Mouse (Mus musculus): ENCODE results near the gene Stx8. TPM values are rescaled to one million over a fixed set of nuclear protein-coding genes. Genes with fewer than 3 reads are reported as not detected.

The Stx8 gene
- total and polyA plus RNA-seq, 2 experiments = 3.5 to 12.9 TPM

DNA sequence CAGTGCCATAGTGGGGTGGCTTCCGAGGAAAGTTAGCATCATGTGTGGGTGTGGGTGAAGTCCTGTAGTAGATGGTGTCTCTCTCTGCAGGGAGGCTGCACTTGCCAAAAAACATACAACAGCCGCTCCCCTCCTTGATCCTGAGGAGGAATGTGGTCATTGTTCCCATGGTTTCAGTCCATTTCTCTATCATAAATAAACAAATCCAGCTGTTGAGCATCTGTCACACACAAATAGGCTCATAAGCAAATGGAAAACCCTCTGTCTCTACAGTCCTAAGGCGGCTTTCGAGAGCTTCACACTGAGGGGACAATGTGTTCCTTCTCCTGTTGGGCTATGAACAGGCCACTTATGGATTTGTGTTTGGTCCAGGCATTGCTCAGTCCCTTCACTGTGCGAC, 56.9 kb downstream of the Stx8 start:
- Histone ChIP-seq H3K36me3 (ENCODE audit: control insufficient read depth, insufficient read depth, low read length) (peaks cover 5% of the 10 kb centered on the region; the same call in 1 of the 2 replicates), H3K4me1 (ENCODE audit: control insufficient read depth, insufficient read depth, low read length) (no peaks in the 10 kb centered on the region), H3K27ac (replicated peaks; ENCODE audit: insufficient read depth, low read depth, low read length) (no peak overlapping the region), H3K9ac (ENCODE audit: low read depth, low read length) (no peak overlapping the region), H3K4me3 (ENCODE audit: insufficient read depth, low read depth, low read length) (no peak overlapping the region), H3K27me3 (ENCODE audit: control insufficient read depth, insufficient read depth, low read length) (no peaks in the 10 kb centered on the region), H3K79me2 (ENCODE audit: control insufficient read depth, insufficient read depth, low read length) (no peaks in the 10 kb centered on the region)
- peak; percentile 23 for DNase-seq (ENCODE audit: extremely low read depth, low read depth, low spot score)
- 85% methylated on average over 5 of the region's 5 CpGs for WGBS
- TF ChIP-seq POLR2A (IDR thresholded peaks at IDR 0.05; ENCODE audit: extremely low read depth, insufficient read depth, low read length) (no peak), CTCF (IDR thresholded peaks at IDR 0.05; ENCODE audit: low read depth, low read length) (no peak)

DNA sequence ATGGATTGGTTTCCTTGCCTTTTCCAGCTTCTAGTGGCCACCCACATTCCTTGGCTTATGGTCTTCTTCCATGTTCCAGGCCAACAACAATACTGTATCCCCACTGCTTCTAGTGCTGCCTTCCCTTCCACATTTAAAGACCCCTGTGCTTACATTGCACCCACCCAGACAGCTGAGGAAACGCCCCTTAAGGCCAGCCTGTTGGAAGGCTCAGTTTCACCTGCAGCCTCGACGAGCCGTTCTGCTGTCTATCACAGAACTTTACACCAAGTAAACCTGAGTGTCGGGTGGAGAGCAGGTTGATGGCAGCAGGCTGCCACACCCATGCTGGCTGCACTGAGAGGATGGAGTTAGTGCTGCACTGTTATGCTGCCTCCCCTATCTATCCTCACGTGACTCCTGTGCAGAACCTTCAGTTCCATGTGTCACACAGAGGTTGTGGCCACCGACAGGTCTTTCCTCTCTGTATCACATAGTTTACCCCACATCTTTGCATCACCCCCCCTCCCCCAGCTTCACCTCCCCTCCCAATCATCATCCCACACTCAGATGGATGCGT, 57.9 kb downstream of the Stx8 start:
- Histone ChIP-seq H3K79me2 (ENCODE audit: control insufficient read depth, insufficient read depth, low read length) (no peaks in the 10 kb centered on the region), H3K4me3 (ENCODE audit: insufficient read depth, low read depth, low read length) (no peak overlapping the region), H3K27me3 (ENCODE audit: control insufficient read depth, insufficient read depth, low read length) (no peaks in the 10 kb centered on the region), H3K4me1 (ENCODE audit: control insufficient read depth, insufficient read depth, low read length) (no peaks in the 10 kb centered on the region), H3K36me3 (ENCODE audit: control insufficient read depth, insufficient read depth, low read length) (peaks cover 2% of the 10 kb centered on the region; the same call in 1 of the 2 replicates), H3K9ac (ENCODE audit: low read depth, low read length) (no peak overlapping the region), H3K27ac (replicated peaks; ENCODE audit: insufficient read depth, low read depth, low read length) (no peak overlapping the region)
- DNase-seq (ENCODE audit: extremely low read depth, low read depth, low spot score) = no peak
- TF ChIP-seq POLR2A (IDR thresholded peaks at IDR 0.05; ENCODE audit: extremely low read depth, insufficient read depth, low read length) (no peak), CTCF (IDR thresholded peaks at IDR 0.05; ENCODE audit: low read depth, low read length) (no peak)
- 85% methylated on average over 8 of the region's 8 CpGs for WGBS

DNA sequence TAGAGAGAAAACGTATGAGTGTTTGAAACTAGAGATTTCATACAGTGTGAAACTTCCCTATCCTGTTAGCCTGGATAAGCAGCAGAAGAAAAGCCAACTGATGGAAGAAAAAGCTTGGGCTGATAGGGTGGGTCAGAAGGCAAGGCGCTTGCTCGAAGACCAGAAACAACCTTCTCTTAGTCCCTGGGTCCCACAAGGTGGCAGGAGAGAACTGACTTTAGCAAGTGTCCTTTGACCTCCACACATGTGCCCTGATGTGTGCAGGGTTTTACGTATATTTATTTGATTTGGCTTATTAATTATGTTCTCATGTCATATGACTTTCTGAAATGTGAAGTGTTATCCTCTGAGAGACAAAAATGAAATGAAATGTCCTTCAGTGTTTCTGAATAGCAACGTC, 60.6 kb downstream of the Stx8 start:
- no peak overlapping the region for H3K4me3 ChIP-seq (ENCODE audit: insufficient read depth, low read depth, low read length)
- peaks cover 2% of the 10 kb centered on the region; the same call in 1 of the 2 replicates for H3K36me3 ChIP-seq (ENCODE audit: control insufficient read depth, insufficient read depth, low read length)
- no peaks in the 10 kb centered on the region for H3K4me1 ChIP-seq (ENCODE audit: control insufficient read depth, insufficient read depth, low read length)
- no peaks in the 10 kb centered on the region for H3K79me2 ChIP-seq (ENCODE audit: control insufficient read depth, insufficient read depth, low read length)
- no peak overlapping the region for H3K27ac ChIP-seq (replicated peaks; ENCODE audit: insufficient read depth, low read depth, low read length)
- H3K9ac ChIP-seq (ENCODE audit: low read depth, low read length) = no peak overlapping the region
- WGBS = 91% methylated on average over 5 of the region's 5 CpGs
- TF ChIP-seq POLR2A (IDR thresholded peaks at IDR 0.05; ENCODE audit: extremely low read depth, insufficient read depth, low read length) = no peak
- no peaks in the 10 kb centered on the region for H3K27me3 ChIP-seq (ENCODE audit: control insufficient read depth, insufficient read depth, low read length)
- no peak for DNase-seq (ENCODE audit: extremely low read depth, low read depth, low spot score)

DNA sequence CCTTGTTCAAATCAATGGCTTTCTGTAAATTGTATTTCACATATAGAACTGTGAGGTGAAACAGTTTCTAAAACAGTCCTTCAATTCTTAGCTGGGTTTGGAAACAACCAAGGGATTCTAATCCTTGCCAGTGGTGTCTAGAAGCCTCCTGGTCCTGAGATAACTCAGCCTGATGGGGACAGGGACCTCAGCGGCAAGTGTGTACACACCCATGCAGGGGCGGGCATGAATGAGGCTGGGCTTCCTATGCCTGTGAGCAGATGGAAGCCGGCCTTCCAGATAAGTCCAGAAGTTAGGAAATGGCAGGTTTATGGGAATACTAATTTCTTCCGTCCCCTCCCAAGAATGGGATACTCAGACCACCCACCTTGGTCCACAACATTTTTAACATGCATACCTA, 63.1 kb downstream of the Stx8 start:
- WGBS = 82% methylated on average over 4 of the region's 4 CpGs
- H3K4me3 ChIP-seq (ENCODE audit: insufficient read depth, low read depth, low read length) = no peak overlapping the region
- H3K4me1 ChIP-seq (ENCODE audit: control insufficient read depth, insufficient read depth, low read length) = no peaks in the 10 kb centered on the region
- H3K79me2 ChIP-seq (ENCODE audit: control insufficient read depth, insufficient read depth, low read length) = no peaks in the 10 kb centered on the region
- H3K9ac ChIP-seq (ENCODE audit: low read depth, low read length) = no peak overlapping the region
- no peaks in the 10 kb centered on the region for H3K36me3 ChIP-seq (ENCODE audit: control insufficient read depth, insufficient read depth, low read length)
- no peak for DNase-seq (ENCODE audit: extremely low read depth, low read depth, low spot score)
- no peak overlapping the region for H3K27ac ChIP-seq (replicated peaks; ENCODE audit: insufficient read depth, low read depth, low read length)
- no peaks in the 10 kb centered on the region for H3K27me3 ChIP-seq (ENCODE audit: control insufficient read depth, insufficient read depth, low read length)
- TF ChIP-seq POLR2A (IDR thresholded peaks at IDR 0.05; ENCODE audit: extremely low read depth, insufficient read depth, low read length) (no peak), CTCF (IDR thresholded peaks at IDR 0.05; ENCODE audit: low read depth, low read length) (no peak)

DNA sequence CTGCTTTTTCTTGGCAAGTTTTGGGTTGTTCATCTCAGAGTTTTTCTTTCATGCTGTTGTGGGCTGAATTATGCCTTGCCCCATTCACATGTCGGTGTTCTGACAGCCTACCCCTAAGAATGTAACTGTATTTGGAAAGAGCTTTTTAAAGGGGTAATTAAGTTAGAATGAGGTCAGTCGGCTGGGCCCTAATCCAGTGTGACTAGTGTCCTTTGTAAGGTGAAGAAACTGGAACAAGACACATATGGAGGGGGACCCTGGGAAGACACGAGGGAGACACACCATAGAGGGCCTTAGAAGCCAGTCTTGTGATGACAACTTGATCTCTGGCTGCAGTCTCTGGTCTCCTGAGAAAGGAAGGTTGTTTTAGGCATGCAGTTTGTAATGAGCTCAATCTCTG, 63.9 kb downstream of the Stx8 start:
- DNase-seq (ENCODE audit: extremely low read depth, low read depth, low spot score) = no peak
- 80% methylated on average over 3 of the region's 3 CpGs for WGBS
- Histone ChIP-seq H3K79me2 (ENCODE audit: control insufficient read depth, insufficient read depth, low read length) (no peaks in the 10 kb centered on the region), H3K27ac (replicated peaks; ENCODE audit: insufficient read depth, low read depth, low read length) (no peak overlapping the region), H3K4me1 (ENCODE audit: control insufficient read depth, insufficient read depth, low read length) (no peaks in the 10 kb centered on the region), H3K4me3 (ENCODE audit: insufficient read depth, low read depth, low read length) (no peak overlapping the region), H3K27me3 (ENCODE audit: control insufficient read depth, insufficient read depth, low read length) (no peaks in the 10 kb centered on the region), H3K9ac (ENCODE audit: low read depth, low read length) (no peak overlapping the region), H3K36me3 (ENCODE audit: control insufficient read depth, insufficient read depth, low read length) (no peaks in the 10 kb centered on the region)
- TF ChIP-seq CTCF (IDR thresholded peaks at IDR 0.05; ENCODE audit: low read depth, low read length) (no peak), POLR2A (IDR thresholded peaks at IDR 0.05; ENCODE audit: extremely low read depth, insufficient read depth, low read length) (no peak)

DNA sequence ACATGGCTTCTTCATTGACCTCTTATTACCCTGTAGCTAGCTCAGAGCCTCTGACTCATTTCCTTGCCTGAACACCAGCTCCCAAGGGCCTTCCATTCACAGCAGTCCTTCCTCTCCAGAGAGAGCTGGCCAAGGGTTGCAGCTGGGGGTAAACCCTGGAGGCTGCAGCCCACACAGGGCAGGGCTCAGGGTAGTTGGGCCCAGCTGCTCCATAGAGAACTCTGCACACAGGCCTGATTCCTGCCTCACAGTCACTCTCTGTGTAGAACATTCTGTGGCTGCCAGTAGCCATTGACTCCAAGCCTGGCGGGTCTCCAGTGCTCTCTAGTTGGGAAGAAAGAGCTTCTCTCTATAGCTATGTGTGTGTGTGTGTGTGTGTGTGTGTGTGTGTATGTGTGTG, 64.8 kb downstream of the Stx8 start:
- no peaks in the 10 kb centered on the region for H3K27me3 ChIP-seq (ENCODE audit: control insufficient read depth, insufficient read depth, low read length)
- H3K4me1 ChIP-seq (ENCODE audit: control insufficient read depth, insufficient read depth, low read length) = no peaks in the 10 kb centered on the region
- no peak overlapping the region for H3K27ac ChIP-seq (replicated peaks; ENCODE audit: insufficient read depth, low read depth, low read length)
- H3K4me3 ChIP-seq (ENCODE audit: insufficient read depth, low read depth, low read length) = no peak overlapping the region
- DNase-seq (ENCODE audit: extremely low read depth, low read depth, low spot score) = no peak
- no peak overlapping the region for H3K9ac ChIP-seq (ENCODE audit: low read depth, low read length)
- TF ChIP-seq CTCF (IDR thresholded peaks at IDR 0.05; ENCODE audit: low read depth, low read length) (no peak), POLR2A (IDR thresholded peaks at IDR 0.05; ENCODE audit: extremely low read depth, insufficient read depth, low read length) (no peak)
- no peaks in the 10 kb centered on the region for H3K79me2 ChIP-seq (ENCODE audit: control insufficient read depth, insufficient read depth, low read length)
- no peaks in the 10 kb centered on the region for H3K36me3 ChIP-seq (ENCODE audit: control insufficient read depth, insufficient read depth, low read length)
- WGBS = 92% methylated on average over 1 of the region's 1 CpGs
